Mouse (Mus musculus): Measurements from ENCODE around the gene Mycbp2. TPM values are rescaled to one million over a fixed set of nuclear protein-coding genes. Genes with fewer than 3 reads are reported as not detected.

Gene Mycbp2
- polyA plus RNA-seq (2012; rRNA removed), result 115 and 119 TPM in 2 replicates

GRCm38 (mm10) chr14:103346729-103347505 lies at the start of gene Mycbp2:
TSS of gene Mycbp2 (minus strand) at chr14:103346814.

GRCm38 (mm10) chr14:103099238-103099933 lies 247.2 kb downstream of the Mycbp2 start, which contains the start of gene Fbxl3:
TSS of gene Fbxl3 (minus strand) at chr14:103099566.

GRCm38 (mm10) chr14:103069864-103070611 lies 276.6 kb downstream of the Mycbp2 start, which contains the start of gene Cln5:
TSS of gene Cln5 (plus strand) at chr14:103070216.

Other genes starting within 250 kb of the Mycbp2 start
- gene Fbxl3, start 247.2 kb downstream of the Mycbp2 start, polyA plus RNA-seq (2012; rRNA removed), result 84.2 and 87.8 TPM in 2 replicates
- 0.16 and 0.58 TPM in 2 replicates for gene Scel, start 166.5 kb upstream of the Mycbp2 start, polyA plus RNA-seq (2012; rRNA removed)

Data from central nervous system, embryonic 14 days (tissue).